Mouse (Mus musculus) liver, embryonic 16.5 days (tissue): ENCODE data around the gene Ssr1. TPM values are rescaled to one million over a fixed set of nuclear protein-coding genes. Genes with fewer than 3 reads are reported as not detected.
A peak's percentile ranks its signal among the peaks of the same experiment; 100 is the strongest.

Source experiments
- ATAC-seq: fragments of 200-750 bp; cut with Nextera tagmentation; 2 replicates; pipeline ENCODE4 v1.8.0; 2017; ENCODE audit warnings: low read depth, mild to moderate bottlenecking, moderate number of reproducible peaks, moderate library complexity
- H3K27ac ChIP-seq: fragments of 300-500 bp; sonication (generic); 2 replicates; pipeline ENCODE4 v1.5.1; 2014; ENCODE audit warnings: mild to moderate bottlenecking, low read length
- H3K27me3 ChIP-seq: fragments of 300-500 bp; sonication (generic); 2 replicates; pipeline ENCODE4 v1.6.1; 2014; ENCODE audit warnings: low read depth, low read length, mixed read lengths; ENCODE audit not compliant: control insufficient read depth, insufficient read depth
- H3K36me3 ChIP-seq: fragments of 300-500 bp; sonication (generic); 2 replicates; pipeline ENCODE4 v1.6.1; 2014; ENCODE audit warnings: mild to moderate bottlenecking; ENCODE audit not compliant: control insufficient read depth, insufficient read depth
- H3K4me1 ChIP-seq: fragments of 300-500 bp; sonication (generic); 2 replicates; pipeline ENCODE4 v1.6.1; 2014; ENCODE audit warnings: low read depth, low read length, mixed read lengths; ENCODE audit not compliant: control insufficient read depth
- H3K4me2 ChIP-seq: fragments of 300-500 bp; sonication (generic); 2 replicates; pipeline ENCODE4 v1.6.1; 2014; ENCODE audit warnings: low read depth, low read length, mixed read lengths
- H3K4me3 ChIP-seq: fragments of 300-500 bp; sonication (generic); 2 replicates; pipeline ENCODE4 v1.5.1; 2014; ENCODE audit warnings: low read depth, mild to moderate bottlenecking, low read length
- H3K9ac ChIP-seq: fragments of 300-500 bp; sonication (generic); 2 replicates; pipeline ENCODE4 v1.6.1; 2014; ENCODE audit warnings: low read depth, low read length
- H3K9me3 ChIP-seq: fragments of 300-500 bp; sonication (generic); replicated peaks from 2 replicates; pipeline ENCODE4 v1.6.1; 2016; ENCODE audit warnings: low read length; ENCODE audit not compliant: control insufficient read depth
- WGBS: fragments of 180-500 bp; shearing (Covaris S2); extraction: QIAGEN DNeasy Blood & Tissue Kit; methylation state at CpG from one replicate; pipeline ENCODE4 v1.1.7; 2014; ENCODE audit not compliant: insufficient replicate concordance; 5-methylcytosine and 5-hydroxymethylcytosine counted together
- polyA plus RNA-seq: library from polyadenylated mRNA; unstranded; fragments of >200 nt; fragmentation: Nextera tagmentation; extraction: Ambion mirVana; gene quantifications from 2 replicates; pipeline ENCODE4 v1.2.1, GENCODE M21; 2015

The Ssr1 gene
- polyA plus RNA-seq, 1 experiment from 2014 or later: 69.3 TPM

- ATAC-seq: no peak
- no peak overlapping the region for H3K9ac ChIP-seq
- H3K4me3 ChIP-seq: no peak overlapping the region
- H3K36me3 ChIP-seq: no peaks in the 10 kb centered on the region
- H3K4me1 ChIP-seq: peaks cover 21% of the 10 kb centered on the region
- 58% methylated on average over 8 of the region's 8 CpGs for WGBS
- H3K27me3 ChIP-seq: no peaks in the 10 kb centered on the region
- H3K4me2 ChIP-seq: no peak overlapping the region
- no peak overlapping the region for H3K27ac ChIP-seq
- H3K9me3 ChIP-seq: no peaks in the 10 kb centered on the region
These were observed 24.0 kb downstream of the Ssr1 start for GRCm38 (mm10) chr13:37969988-37970387.

GRCm38 (mm10) chr13:37969337-37969736 is 24.7 kb downstream of the Ssr1 start:
- Histone ChIP-seq H3K27me3 (no peaks in the 10 kb centered on the region), H3K27ac (no peak overlapping the region), H3K4me1 (peaks cover 28% of the 10 kb centered on the region), H3K9ac (no peak overlapping the region), H3K4me2 (no peak overlapping the region), H3K9me3 (no peaks in the 10 kb centered on the region), H3K4me3 (no peak overlapping the region), H3K36me3 (no peaks in the 10 kb centered on the region)
- WGBS: 8% methylated on average over 14 of the region's 14 CpGs
- ATAC-seq: no peak

DNA sequence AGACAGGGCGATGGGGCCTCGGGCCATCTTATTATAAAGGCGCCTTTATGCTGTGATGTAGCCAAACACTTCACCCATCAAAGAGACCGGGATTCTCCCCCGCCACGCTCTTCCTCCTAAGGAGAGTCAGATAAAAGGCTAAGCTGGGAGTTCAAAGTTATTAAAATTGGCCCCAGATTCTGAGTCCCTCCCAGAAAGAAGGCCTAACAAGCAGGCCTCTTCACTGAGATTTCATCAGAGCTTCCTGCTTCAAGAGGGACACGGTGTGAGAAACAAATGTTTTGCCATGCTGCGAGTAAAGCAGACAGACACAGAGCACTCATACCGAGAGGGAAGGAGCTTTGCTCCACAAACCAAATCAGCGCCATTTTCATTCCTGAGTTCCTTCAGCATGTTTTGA is 26.5 kb downstream of the Ssr1 start:
- peaks cover 35% of the 10 kb centered on the region for H3K4me1 ChIP-seq
- no peak overlapping the region for H3K4me2 ChIP-seq
- no peak for ATAC-seq
- 75% methylated on average over 10 of the region's 10 CpGs for WGBS
- no peaks in the 10 kb centered on the region for H3K27me3 ChIP-seq
- no peak overlapping the region for H3K4me3 ChIP-seq
- H3K36me3 ChIP-seq: no peaks in the 10 kb centered on the region
- H3K9me3 ChIP-seq: no peaks in the 10 kb centered on the region
- no peak overlapping the region for H3K9ac ChIP-seq
- H3K27ac ChIP-seq: no peak overlapping the region

- no peaks in the 10 kb centered on the region for H3K36me3 ChIP-seq
- H3K4me3 ChIP-seq: no peak overlapping the region
- H3K9ac ChIP-seq: no peak overlapping the region
- H3K9me3 ChIP-seq: no peaks in the 10 kb centered on the region
- H3K4me2 ChIP-seq: no peak overlapping the region
- H3K27ac ChIP-seq: no peak overlapping the region
- no peak for ATAC-seq
- H3K27me3 ChIP-seq: no peaks in the 10 kb centered on the region
- 67% methylated on average over 12 of the region's 12 CpGs for WGBS
- peaks cover 35% of the 10 kb centered on the region for H3K4me1 ChIP-seq
These were observed 27.0 kb downstream of the Ssr1 start for GRCm38 (mm10) chr13:37967052-37967437.

DNA sequence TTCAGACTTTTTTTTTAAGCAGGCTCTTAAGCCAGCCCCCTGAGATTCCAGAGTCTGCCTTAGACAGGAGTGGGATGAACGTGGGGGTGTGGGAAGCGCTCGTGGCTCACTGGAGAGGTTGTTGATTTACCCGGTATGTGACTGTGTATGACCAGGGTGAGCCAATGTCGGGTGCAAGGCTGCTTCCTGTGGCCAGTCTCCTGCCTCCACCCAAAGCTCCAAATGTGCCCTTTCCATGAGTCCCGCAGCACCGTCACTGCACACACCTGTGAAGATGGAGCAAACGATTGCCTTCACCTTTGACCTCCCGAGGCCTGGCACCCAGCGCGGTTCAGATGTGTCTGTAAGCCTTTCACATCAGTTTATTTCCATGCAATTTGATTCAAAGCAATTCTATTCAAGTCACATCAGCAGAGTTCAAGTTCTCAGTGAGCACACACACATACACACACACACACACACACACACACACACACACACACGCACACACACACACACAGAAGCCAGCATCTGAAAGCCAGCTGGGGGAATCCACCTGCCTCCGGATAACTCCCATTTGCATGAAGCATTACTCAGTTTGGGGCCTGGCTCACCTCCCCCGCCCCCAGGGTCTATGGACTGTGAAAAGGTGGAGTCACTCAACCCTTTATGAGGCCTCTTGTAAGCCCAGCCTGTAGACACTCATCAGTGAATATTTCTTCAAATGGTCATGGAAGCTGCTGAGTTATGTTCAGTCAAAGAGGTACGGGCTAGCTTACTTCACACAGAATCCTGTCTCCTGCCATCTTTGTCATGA is 27.6 kb downstream of the Ssr1 start:
- Histone ChIP-seq H3K27me3 (no peaks in the 10 kb centered on the region), H3K9me3 (no peaks in the 10 kb centered on the region), H3K36me3 (no peaks in the 10 kb centered on the region), H3K9ac (no peak overlapping the region), H3K4me1 (peaks cover 35% of the 10 kb centered on the region), H3K4me3 (no peak overlapping the region), H3K4me2 (no peak overlapping the region), H3K27ac (no peak overlapping the region)
- 73% methylated on average over 15 of the region's 15 CpGs for WGBS
- ATAC-seq: no peak

GRCm38 (mm10) chr13:37965126-37965914 is 28.7 kb downstream of the Ssr1 start:
- peak overlapping the region; percentile 65 for H3K4me2 ChIP-seq
- H3K27me3 ChIP-seq: no peaks in the 10 kb centered on the region
- peaks cover 33% of the 10 kb centered on the region for H3K4me1 ChIP-seq
- peak overlapping the region; percentile 37 for H3K4me3 ChIP-seq
- H3K36me3 ChIP-seq: no peaks in the 10 kb centered on the region
- 19% methylated on average over 17 of the region's 17 CpGs for WGBS
- H3K9ac ChIP-seq: peak overlapping the region; percentile 48
- H3K9me3 ChIP-seq: no peaks in the 10 kb centered on the region
- ATAC-seq: peak; percentile 96
- peak overlapping the region; percentile 74 for H3K27ac ChIP-seq

DNA sequence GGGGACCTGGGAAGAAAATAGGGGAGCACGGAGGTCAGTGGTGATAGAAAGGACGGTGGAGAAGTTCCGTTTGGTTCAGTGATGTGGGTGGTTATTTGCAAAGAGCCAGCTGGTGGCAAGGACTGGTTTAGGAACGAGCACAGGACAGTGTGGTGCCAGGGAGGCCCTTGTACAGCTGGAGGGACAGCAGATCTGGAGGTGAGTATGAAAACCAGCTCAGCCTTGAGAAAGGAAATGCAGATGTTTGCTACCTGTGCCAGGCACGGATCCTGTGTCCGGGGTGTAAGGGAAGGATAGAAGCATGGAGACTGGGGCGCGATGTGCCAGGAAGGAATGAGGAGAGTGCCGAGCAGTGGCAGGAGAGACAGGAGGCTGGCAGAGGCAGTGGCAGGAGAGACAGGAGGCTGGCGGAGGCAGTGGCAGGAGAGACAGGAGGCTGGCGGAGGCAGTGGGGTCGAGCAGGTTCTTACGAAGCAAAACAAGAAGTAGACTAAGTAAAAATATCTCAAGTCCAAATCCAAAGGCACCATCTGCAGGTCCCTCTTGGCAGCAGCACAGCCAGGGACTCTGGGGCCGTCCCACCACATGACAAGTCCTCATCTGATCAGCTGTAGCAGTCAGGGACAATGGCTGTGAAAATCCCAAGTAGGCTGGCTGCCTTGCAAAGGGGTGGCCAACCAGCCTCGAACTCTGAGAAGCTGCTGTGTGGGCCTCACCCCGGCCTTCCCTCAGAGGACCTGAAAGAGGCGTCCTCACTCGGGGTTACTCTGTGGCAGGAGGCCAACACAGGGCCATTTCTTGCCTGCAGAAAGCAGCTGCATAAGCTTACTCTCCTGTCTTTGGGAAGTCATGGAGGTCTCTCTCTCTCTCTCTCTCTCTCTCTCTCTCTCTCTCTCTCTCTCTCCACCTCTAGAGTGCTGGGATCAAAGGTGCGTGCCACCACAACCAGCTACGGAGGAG is 29.6 kb downstream of the Ssr1 start:
- ATAC-seq: peak; percentile 4; the same call in 1 of the 2 replicates
- peak overlapping the region; percentile 42 for H3K9ac ChIP-seq
- peak overlapping the region; percentile 65 for H3K4me2 ChIP-seq
- H3K36me3 ChIP-seq: no peaks in the 10 kb centered on the region
- H3K9me3 ChIP-seq: no peaks in the 10 kb centered on the region
- H3K27me3 ChIP-seq: no peaks in the 10 kb centered on the region
- peak overlapping the region; percentile 69 for H3K27ac ChIP-seq
- 38% methylated on average over 20 of the region's 20 CpGs for WGBS
- H3K4me3 ChIP-seq: peak overlapping the region; percentile 49
- peaks cover 33% of the 10 kb centered on the region for H3K4me1 ChIP-seq

DNA sequence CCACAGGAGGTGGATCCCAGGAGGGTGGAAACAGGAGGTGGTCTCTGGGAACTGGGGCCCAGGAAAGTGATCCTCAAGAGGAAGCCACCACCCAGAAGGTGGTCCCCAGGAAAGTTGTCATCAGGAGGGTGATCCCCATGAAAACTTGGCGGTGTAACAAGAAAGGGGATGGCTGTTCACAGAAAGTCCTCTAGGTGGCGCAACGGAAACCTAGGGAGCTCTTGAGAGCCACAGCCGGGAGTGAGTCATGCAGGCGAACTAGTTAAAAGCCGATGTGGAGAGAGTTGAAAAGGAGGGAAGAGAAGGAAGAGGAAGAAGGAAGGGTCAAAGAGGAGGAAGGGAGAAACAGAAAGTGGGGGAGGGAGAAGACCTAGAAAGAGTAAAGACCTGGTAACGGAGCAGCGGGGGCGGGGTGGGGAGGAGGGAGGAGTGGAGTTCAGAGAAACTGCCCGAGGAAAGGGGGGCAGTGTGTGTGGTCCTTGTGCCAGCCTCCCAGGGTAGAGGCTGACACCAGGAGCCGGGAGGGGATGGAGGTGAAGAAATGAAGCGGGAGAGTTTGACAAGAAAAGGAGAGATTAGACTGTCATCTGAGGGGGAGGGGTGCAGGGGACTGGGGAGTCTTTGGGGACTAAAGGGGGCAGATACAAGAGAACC is 30.5 kb downstream of the Ssr1 start:
- peak overlapping the region; percentile 55 for H3K4me2 ChIP-seq
- under 1% methylated on average over 12 of the region's 12 CpGs for WGBS
- no peaks in the 10 kb centered on the region for H3K36me3 ChIP-seq
- no peak overlapping the region for H3K27ac ChIP-seq
- H3K4me1 ChIP-seq: peaks cover 37% of the 10 kb centered on the region
- H3K9me3 ChIP-seq: no peaks in the 10 kb centered on the region
- H3K27me3 ChIP-seq: no peaks in the 10 kb centered on the region
- no peak for ATAC-seq
- H3K9ac ChIP-seq: peak overlapping the region; percentile 19
- H3K4me3 ChIP-seq: peak overlapping the region; percentile 49
